Mouse (Mus musculus): Measurements from ENCODE around the gene D630023F18Rik.

- TF ChIP-seq CTCF (IDR thresholded peaks at IDR 0.05; ENCODE audit: control insufficient read depth, insufficient read depth, low read length) = no peak
- no peak for TF ChIP-seq POLR2A (IDR thresholded peaks at IDR 0.05; ENCODE audit: borderline replicate concordance, control insufficient read depth, low read depth, low read length)
Observed at GRCm38 (mm10) chr1:65075607-65076006, 47.4 kb downstream of the D630023F18Rik start.

All from bone marrow, adult 2 months (tissue).